Mouse (Mus musculus) adrenal gland, postnatal 25 days (tissue): ENCODE results near the gene Sox6. TPM values are rescaled to one million over a fixed set of nuclear protein-coding genes. Genes with fewer than 3 reads are reported as not detected.
A peak's percentile ranks its signal among the peaks of the same experiment; 100 is the strongest.

Source experiments
- DNase-seq: peaks from one replicate; pipeline ENCODE4 v3.0.0; 2021; ENCODE audit warnings: mixed read lengths
- total RNA-seq: library from RNA; stranded (reverse); gene quantifications from 2 replicates; pipeline ENCODE4 v1.2.3, GENCODE M21; 2021

Gene Sox6
- total RNA-seq, 1 experiment from 2014 or later: 16.0 TPM

DNA sequence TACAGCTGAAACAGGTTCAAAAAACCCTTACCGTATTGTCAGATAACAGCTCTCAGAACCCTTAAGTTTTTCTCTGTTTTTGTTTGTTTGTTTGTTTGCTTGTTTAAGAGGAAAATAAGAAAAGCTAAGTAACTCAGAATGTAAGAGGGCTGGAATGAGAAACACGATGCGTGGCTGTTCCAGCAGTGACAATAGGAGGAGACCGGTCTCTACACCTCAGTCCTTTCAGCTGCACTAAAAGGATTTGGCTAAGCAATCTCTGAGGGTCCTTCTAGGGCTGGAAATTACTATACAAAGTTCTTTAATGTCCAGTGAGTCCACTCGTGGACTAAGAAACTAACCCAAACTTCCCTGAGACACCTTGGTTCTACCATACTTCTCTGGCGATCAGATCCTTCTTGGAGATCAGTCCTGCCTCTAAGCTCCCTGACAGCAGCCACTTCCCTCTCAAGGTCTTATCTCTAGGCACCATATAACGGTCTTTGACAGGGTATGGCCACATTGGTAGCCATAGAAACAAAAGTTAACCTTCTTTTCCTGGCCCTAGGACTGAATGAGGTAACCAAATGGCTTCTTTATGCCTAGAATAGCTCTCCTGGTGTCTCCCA is 488.3 kb downstream of the Sox6 start:
- no peak for DNase-seq

DNA sequence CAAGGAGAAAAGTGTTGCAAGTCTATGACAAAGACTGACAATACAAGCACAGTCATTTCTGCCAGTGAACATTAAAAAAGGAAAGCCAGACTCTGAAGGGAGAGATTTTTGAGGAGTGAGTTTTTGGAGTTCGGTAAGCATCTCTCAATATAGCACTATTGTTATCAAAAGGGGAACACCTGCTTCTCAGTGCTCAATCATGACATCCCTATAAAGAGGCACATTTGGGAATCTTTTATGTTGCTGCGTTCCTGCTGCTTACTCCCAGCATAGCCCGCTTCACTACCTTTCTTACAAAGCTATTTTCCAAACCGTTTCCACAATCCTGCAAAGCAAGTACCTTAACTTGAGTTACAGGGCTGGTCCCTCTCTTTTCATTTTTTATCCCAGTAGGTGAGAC is 488.9 kb downstream of the Sox6 start:
- DNase-seq: no peak

DNA sequence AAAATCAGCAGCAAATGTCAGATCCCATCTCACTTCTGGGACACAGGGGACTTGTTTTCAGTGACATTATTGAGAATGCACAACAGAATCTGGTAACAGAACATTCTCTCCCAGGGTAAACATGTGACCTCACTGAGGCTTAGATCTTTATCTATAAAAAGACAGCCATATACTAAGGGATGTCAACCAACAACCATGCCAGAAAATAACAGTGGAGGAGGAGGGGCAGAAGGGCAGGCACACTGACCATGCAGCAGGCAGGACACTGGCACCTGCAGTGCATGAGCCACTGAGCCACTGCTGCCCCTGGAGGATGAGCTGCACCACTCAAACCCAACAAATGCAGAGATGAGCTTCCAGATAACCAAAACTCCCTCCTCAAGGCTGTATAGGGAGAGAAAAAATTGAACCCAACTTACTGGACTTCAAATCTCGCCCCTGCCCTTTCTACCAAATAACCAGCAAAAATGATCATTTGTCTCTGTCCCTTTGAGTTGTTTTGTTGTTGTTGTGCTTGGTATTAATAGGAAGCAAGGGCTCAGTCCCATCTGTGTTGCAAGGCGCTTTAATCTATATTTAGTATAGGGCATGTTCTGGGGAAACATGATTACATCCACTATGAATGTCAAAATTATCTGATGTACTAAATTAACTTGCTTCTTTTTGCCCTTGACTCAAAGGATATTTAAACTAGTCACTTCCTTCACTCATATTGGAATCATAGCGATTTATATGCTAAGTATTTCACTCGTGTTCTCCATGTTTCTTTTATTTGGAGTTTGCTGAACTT is 492.8 kb downstream of the Sox6 start:
- no peak for DNase-seq

DNA sequence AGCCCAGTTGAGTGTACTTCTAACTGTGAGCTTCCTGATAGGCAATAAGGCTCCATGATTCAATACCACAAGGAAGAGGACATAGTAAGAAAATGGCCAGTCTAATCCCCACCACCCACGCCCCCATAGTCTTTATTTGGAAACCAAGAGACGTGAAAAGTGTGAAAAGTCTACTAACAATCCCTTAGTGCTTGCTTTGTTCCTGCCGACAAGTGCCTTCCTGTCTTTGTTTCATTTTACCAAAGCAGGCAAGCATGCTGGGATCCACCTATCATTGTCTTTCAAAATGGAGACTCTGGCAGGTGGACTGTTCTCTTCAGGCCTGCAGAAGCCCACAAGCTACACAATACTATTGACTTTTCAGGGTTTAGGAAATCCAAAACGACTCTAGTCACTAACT is 495.0 kb downstream of the Sox6 start:
- no peak for DNase-seq

DNA sequence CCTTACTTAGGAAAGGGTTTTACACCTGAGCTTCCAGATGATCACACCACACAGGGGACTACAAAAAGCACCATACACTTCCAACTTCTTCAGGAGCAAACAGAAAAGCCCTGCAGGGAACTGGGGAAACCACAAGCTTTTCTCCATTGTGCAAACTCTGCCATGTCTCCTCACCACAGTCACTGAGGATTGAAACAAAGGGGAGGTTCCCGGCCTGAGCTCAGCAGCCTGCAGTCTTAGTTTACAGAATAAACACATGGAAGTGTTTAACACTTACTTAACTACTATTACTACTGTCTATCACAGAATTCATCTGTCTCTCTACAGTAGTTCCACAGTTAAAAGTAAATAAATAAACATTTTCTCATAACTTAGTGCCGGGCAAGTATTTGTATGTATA is 498.3 kb downstream of the Sox6 start:
- DNase-seq: no peak

DNA sequence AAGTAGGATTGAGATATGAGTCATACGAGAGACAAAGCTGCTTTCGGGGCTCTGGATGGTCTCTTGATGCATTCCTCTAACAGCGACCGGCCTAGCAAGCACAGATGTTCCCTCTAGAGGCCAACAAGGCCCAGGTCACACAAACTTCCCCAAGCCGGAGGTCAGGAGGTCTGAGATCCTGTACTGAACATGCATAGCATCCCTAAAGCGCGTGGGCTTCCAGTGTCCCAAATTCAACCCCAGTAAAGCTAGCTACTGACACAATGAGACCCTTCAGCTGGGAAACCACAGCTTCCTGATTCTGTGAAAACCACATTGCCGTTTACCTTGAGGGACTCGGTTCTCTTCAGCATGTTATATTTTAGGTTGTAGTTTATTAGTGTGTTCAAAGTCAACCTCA is 499.6 kb downstream of the Sox6 start:
- no peak for DNase-seq

DNA sequence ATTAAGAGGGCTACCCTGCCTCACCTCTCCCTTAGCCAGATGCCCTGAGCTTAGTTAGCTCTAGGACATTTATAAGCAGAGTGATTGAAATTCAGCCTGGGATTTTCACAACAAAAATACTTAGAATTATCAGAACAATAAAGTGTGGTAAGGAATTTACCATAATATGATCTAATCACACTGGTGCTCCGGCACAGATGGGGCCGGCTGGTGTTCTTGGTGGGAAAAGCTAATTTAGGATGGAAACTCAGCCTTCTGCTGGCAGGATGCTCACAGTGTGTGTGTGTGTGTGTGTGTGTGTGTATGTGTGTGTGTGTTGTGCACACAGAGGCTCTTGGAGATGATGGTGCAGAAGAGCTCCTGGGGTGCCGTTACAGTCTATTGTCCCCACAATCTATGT is 501.0 kb downstream of the Sox6 start:
- no peak for DNase-seq

DNA sequence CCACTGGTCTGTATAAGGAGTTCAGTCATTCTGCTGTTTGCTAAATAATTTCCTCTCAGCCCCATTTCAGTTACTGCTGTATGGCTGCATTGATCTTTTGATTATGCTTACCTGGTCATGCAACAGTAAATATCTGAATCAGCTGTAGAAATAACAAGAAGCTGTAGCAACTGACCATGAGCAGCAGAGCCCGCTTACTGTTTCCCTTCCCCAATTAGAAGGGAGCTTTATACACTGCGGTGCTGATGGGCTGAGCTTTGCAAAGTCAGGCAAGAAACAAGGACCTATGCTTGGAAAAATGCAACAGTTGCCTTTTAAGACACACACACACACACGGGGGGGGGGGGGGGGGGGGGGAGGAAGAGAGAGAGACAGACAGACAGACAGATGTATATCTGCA is 502.1 kb downstream of the Sox6 start:
- DNase-seq: no peak

DNA sequence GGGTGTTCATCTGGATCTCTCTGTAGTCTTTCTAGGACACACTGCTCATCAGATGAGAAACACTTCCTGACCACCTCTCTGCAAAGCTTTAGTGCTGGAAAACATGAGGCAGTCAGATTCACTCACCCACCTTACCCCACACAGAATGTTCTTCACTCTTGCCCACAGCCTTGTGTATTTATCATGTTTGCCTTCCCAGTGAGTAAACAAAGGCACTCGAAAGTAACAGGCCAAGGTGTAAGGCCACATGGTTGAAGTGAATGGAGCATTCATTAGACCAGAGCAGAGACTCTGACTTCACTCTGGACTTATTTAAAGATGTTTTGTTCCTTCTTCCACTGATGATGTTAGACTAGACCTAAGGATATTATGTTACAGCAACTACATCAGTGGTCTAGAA is 506.7 kb downstream of the Sox6 start:
- DNase-seq: no peak

DNA sequence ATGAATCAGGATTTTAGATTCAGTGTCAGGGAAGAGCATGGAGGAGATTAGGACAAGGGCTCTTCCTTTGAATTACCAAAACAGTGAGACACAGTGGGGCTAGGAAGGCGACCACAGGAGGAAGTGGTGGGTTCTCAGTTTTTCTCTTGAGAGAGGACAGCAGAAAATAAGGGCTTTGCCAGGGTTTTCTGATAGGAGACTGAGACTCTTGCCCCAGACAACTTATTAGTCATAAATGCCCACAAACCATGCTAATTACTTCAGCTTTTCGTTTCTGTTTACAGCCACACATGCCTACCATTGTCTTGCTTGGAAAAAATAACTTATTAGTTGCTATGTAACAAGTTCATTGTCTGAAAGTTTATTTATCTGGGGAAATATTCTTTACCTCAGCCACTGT is 507.4 kb downstream of the Sox6 start:
- no peak for DNase-seq

DNA sequence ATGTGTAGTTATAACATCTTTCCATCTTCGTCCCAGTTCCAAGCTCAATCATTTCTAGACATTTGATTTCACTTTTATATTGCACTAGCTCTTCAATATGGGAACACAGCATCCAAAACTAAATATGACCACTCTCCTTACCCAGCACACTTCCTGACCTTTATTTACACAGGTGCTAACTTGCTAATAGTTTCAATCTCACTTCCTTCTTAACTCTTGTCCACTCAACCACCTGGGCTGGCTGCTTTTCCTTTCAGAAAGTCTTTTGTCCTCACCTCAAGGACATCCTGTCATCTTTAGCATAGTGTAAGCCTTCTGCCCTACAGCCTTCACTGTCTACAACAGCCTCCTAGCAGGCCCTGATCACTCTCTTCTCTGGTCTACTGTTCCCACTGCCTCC is 520.9 kb downstream of the Sox6 start:
- no peak for DNase-seq

DNA sequence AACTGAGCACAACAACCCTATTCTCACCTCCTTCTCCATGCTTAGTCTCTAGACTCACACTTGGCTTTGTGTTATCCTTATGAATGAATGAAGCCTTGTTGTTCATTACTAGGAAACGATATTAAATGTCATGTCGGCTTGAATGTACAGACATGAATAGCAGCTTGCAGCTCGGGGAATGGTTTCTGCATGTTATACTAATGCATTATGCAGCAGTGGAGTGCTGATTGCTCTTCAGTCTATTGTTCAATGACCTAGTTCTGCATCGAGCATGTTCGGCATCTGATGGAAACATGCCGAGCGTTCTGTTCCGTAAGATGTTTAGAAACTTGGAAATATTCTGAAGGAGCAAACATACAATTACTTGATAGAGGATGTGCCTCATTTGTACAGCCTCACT is 524.9 kb downstream of the Sox6 start:
- no peak for DNase-seq

DNA sequence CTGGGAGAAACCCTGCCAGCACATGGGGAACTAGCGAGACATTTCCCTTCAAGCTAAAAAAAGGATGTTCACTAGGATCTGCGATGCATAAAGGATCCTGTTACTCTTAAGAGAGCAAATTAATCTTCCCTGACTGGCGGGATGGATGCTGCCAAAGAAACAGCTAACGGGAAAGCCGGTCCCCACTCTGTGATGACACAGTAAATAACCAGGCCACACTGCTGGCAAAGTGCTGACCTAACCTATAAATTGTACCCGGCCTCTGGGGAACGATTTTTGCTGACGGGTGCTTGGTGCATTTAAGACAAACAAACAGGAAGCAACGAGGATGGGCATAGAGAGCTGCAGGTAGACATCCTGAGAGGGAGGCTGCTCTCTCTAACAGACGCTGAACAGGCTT is 526.8 kb downstream of the Sox6 start:
- no peak for DNase-seq

DNA sequence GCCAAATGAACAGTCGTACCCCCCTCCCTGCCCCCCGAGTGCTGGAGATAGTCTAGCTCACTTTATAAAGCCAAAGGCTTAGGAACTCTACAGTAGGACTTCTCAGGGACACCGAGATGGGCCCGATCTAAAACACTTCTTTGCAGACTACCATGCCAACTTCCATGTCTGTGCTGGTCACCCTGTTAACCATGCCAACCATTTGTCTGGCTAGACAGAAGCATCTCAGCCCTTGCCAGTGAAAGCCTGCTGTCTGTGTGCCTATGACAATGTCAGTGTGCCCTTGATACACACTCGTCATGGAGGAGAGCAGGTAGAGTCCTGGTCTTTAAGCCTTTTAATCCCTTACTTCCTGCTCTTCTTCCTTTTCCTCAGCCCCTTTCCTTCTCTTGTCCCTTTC is 527.5 kb downstream of the Sox6 start:
- no peak for DNase-seq

DNA sequence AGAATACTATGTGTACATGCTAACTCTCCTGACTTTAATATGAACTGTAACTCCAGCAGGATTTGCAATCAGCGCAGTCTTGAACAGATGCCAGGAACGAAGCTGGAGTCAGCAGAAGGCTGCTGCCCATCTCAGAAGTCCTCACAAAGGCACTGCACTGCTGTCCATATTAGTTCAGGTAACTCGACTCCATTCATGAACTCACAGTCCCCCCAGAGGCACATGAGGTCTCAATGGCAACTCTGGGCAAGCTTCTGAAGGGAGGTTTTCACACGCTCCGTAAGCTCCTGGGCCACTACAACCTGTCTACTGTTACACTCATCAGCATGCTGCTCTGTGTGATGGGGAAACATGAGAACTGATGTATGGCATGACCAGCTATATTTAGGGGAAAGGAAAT is 528.6 kb downstream of the Sox6 start:
- DNase-seq: no peak

DNA sequence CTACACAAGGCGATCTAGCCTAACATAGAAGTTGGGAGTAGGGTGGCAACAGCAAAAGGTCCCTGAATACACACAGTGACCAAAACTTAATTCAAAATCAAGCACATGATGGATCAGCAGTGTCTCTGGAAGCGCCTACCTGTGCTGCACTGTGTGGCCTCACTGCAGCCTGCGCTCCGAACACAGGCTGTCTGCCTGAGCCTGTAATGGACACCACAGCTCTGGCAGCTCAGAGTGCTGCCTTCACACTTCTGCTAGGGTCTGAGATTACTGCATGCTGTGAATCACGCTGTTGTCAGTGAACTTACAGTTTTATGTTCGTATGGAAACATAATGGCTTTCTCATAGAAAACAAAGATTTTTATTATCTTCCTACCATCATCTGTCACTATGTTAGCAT is 532.2 kb downstream of the Sox6 start:
- no peak for DNase-seq

DNA sequence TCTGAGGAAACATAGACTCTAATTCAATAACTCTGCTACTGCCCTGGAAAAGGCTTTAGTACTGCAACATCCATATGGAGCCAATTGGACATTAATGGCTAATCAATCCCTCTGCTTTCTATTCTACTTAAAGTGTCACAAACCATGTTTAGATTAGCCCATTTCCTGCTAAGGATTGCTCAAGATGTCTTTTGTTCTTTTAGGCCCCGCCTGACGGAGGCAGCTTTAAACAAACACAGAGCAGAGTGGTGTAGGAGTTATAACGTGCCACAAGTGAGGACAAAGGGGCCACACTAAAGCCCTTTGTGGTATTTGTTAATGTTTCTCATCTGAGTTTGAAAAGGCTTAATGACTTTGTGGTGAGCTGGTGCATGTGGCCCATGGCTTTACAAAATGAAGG is 537.1 kb downstream of the Sox6 start:
- no peak for DNase-seq

DNA sequence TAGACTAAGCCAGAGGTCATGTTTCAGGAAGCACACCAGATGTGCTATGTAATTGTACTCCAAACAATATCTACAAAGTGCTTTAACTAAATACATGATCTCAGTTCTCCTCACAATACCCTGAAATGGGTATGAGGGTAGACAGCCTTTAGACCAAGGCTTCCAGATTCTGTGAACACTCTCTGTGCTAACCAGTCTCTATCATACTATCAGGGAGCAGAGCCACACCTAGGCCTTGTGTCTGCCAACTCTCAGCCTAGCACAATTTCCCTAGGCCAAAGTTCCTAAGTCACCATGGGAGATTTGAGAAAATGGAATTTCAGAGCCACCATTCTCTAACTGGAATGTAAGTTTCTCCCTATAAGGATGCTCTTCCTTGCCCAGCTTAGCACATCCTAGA is 537.8 kb downstream of the Sox6 start:
- no peak for DNase-seq

DNA sequence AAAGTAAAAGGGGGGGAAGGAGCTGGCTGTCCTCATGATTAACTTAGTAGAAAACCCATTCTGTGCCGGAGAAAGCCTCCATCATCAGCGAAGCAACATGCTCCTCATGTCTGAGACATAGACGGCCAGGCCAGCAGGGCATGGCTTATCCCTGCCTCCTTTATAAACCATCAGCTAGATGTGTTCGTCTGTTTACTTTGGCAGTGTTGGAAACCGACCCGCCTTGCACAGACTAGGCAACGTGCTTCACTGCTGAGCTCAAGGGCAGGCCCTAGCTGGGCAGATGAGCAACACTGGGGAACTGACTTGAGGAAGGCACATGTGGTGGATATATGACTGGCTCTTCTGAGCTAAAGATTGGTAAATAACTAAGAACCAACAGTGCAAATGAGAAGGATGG is 538.4 kb downstream of the Sox6 start:
- peak; percentile 26 for DNase-seq

DNA sequence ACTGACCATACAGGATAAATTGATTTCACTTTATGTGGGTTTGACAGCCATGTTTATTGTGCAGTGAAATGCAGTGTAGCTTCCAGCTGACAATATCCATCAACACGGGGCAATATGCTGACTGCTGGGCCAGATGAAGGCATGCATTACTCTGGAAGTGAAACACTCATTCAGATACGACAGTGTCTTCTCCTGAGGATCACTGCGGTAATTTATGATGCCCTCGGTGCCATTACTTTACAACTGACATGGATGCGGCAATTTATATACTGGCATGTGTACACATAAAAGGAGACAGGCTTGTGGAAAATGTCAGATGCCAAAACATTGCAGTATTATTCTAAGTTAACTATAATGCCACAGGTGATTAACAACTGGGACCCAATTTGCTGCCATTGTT is 546.9 kb downstream of the Sox6 start:
- DNase-seq: no peak

DNA sequence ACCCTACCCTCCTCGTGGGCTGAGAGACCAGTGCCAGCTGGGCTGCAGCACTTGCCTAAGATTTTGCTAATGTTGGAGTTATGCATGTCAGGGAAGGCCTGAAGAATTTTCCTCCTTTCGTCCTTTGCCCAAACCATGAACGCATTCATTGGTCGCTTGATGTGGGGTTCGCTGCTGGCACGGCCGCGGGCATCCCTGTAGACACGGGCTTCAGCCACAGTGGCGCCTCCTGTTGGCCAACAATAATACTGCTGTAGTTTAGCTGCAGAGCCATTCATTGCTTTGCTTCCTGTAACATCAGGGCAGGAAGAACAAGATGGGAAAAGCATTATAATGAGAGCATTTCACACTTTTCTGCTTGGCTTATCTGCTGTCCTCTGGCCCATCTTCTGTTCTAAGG is 549.0 kb downstream of the Sox6 start:
- no peak for DNase-seq

DNA sequence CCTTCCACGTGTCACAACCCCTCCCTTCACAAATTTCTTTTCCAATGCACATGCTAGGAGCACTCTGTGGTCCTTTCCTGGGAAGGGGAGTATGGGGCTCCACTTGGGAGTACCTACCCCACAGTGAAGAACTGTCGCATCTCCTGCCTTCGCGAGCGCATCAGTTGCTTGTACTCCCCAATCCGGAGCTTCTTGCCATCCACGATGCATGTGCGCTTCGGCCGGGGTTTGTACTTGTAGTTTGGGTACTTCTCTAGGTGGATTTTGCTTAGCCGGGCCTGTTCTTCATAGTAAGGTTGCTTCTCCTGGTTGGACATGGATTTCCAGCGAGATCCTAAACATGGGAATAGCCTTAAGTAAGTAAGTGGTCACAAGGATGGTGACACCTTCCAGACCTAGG is 552.2 kb downstream of the Sox6 start:
- DNase-seq: no peak

DNA sequence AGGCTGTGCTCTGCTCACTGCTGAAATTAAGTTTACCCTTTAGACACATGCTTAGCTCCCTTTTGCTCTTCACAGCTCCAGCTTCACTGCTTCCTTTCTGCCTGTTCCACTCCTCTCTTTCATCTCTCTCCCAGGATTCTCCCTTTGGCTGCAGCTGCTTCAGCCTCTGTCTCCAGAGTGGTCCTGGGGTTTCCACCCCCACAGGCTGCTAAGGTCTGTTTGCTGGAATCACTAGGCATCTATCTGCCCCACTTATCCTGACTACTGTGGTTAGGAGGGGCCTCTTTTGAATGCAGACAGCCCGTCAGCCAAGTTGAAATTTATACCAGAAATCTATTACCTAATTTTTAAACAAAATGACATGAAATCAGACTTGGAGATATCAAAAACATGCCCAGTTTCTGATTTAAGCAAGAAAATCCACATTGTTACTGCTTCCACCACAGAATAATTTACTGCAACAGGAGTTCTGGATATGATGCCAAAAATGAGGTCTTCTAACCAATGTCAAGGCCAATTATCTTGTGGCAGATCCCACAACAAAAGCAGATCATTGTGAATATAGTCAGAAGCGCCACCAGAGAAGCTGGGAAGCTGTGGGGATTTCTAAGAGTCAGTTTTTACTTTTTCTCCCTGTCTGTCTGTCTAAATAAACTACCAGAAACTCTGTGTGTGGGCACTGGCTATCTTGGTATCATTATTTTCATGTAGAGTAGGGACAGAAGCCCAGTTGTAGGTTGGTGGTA is 552.8 kb downstream of the Sox6 start:
- no peak for DNase-seq

DNA sequence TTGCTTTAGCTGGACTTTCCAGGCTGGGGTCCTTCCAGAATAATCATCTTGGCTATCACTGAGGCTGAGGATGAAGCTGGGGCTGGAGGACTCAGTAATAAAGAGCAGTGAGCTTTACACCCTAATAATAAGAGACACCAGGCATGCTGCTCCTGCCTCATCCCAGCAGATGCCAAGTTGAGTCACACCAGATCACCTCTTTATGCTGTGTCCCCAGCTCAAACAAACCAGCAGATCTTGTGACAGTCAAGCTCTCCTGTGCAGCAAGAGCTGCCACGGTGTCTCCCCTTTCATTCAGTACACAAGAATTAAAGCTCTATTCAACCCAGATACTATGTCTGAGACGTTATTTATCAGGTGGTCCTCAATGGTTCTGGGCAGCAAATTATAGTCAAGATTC is 560.8 kb downstream of the Sox6 start:
- no peak for DNase-seq
